Mouse (Mus musculus): Measurements from ENCODE around the gene Foxn2. TPM values are rescaled to one million over a fixed set of nuclear protein-coding genes. Genes with fewer than 3 reads are reported as not detected.
"Not testable (repeated sequence)": the region's sequence is repeated elsewhere in the genome, so short reads cannot be mapped to it uniquely, and the experiment has no call there.

The Foxn2 gene
- polyA plus RNA-seq, 1 experiment = 6.7 TPM

DNA sequence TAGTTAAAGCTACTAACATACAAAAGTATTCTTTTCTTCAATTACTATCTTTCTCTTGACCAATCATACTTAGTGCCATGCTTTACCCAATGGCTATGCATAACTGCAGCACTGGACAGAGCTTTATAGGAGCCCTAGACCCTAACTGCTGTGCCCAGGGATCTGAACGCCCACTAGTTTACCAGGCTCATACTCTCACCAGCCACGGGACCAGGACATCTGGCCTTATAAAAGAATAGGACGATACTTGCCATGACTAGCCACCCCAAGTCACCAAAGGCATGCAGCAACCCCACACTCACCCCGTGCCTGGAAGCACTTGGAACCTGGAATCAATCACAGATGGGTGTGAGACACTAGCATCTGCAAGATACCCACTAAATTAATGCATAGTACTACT is 20.1 kb upstream of the Foxn2 start:
- no peak for TF ChIP-seq POLR2A (IDR thresholded peaks at IDR 0.05; ENCODE audit: borderline replicate concordance, extremely low read depth, insufficient read depth, insufficient read length, poor library complexity, severe bottlenecking)
- TF ChIP-seq CTCF (IDR thresholded peaks at IDR 0.05; ENCODE audit: borderline replicate concordance, extremely low read depth, insufficient read depth, insufficient read length) = no peak
- DNase-seq (ENCODE audit: low read depth) = no peak

DNA sequence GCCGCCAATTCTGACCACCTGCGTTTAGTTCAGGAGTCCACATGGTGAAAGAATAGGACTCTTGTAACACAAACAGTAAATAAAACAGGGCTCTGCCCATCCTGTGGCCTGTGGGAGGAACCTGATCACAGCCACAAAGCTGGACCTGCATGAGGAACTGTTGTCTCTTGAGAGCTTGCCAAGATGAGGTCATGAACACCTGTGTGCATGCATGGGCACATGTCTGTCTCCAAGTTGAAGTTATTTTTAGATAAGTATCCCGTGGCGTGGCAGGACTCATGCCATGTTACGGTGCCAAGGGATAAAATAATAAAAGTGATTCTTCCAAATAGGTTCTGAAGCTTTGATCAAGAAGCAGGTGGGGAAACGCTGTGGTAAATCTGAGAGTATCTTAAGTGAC is 19.3 kb upstream of the Foxn2 start:
- no peak for DNase-seq (ENCODE audit: low read depth)
- TF ChIP-seq CTCF (IDR thresholded peaks at IDR 0.05; ENCODE audit: borderline replicate concordance, extremely low read depth, insufficient read depth, insufficient read length) (no peak), POLR2A (IDR thresholded peaks at IDR 0.05; ENCODE audit: borderline replicate concordance, extremely low read depth, insufficient read depth, insufficient read length, poor library complexity, severe bottlenecking) (no peak)

DNA sequence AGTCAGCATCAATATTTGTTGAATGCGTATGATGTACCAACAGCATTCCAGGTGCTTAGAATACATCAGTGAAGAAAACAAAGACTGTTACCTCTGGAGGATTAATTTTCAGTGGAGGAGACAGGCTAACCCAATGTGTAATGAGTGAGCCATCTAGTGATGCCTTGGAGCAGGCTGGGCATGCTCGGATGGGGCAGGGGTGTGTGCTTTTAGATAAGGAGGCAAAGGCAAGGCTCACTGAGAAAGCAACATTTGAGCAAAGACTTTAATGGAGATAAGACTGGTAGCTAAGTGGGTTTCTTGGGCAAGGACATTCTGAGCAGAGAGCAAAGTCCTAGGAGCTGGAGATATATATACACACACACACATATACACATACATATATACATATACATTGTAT is 9.8 kb upstream of the Foxn2 start:
- DNase-seq (ENCODE audit: low read depth) = no peak
- TF ChIP-seq CTCF (IDR thresholded peaks at IDR 0.05; ENCODE audit: borderline replicate concordance, extremely low read depth, insufficient read depth, insufficient read length) = no peak
- no peak for TF ChIP-seq POLR2A (IDR thresholded peaks at IDR 0.05; ENCODE audit: borderline replicate concordance, extremely low read depth, insufficient read depth, insufficient read length, poor library complexity, severe bottlenecking)

DNA sequence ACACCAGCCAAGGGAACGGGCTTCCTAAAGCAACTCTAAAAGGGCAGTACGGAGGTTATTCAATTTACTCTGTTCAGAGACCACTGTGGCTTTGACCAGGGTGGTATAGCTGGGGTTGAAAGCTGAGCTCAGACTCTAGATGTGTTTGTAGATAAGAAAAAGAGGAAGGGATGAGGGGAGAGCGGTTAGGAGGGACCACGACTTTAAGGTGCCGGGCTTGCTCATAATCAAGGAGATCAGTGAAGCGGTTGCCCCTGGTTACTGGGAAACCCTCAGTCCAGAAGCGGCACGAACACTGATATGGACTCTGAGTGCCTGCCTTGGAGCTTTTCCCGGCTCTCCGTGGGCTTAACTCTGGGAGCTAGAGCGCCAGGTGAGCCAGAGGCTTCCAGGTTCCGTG is 9.0 kb upstream of the Foxn2 start:
- TF ChIP-seq POLR2A (IDR thresholded peaks at IDR 0.05; ENCODE audit: borderline replicate concordance, extremely low read depth, insufficient read depth, insufficient read length, poor library complexity, severe bottlenecking) = no peak
- no peak for TF ChIP-seq CTCF (IDR thresholded peaks at IDR 0.05; ENCODE audit: borderline replicate concordance, extremely low read depth, insufficient read depth, insufficient read length)
- DNase-seq (ENCODE audit: low read depth) = no peak

DNA sequence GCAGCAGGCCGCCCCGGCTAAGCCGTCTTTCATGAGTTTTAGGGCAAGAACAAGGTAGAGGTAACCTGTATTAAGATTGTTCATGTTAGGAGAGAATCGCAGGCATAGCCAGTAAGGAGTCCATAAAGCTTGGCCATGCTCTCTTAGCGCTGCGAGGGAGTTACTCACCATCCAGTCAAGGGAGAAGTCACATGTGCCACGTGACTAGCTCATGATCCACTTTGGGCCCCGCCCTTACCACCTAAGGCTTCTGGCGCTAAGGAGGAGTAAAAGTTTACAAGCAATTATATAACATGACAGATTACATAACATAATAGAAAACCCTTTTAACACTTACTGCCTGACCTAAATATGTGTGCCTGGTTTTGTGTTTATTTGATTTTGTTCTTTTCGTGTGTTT is 8.5 kb upstream of the Foxn2 start:
- no peak for DNase-seq (ENCODE audit: low read depth)
- TF ChIP-seq POLR2A (IDR thresholded peaks at IDR 0.05; ENCODE audit: borderline replicate concordance, extremely low read depth, insufficient read depth, insufficient read length, poor library complexity, severe bottlenecking) (no peak), CTCF (IDR thresholded peaks at IDR 0.05; ENCODE audit: borderline replicate concordance, extremely low read depth, insufficient read depth, insufficient read length) (no peak)

DNA sequence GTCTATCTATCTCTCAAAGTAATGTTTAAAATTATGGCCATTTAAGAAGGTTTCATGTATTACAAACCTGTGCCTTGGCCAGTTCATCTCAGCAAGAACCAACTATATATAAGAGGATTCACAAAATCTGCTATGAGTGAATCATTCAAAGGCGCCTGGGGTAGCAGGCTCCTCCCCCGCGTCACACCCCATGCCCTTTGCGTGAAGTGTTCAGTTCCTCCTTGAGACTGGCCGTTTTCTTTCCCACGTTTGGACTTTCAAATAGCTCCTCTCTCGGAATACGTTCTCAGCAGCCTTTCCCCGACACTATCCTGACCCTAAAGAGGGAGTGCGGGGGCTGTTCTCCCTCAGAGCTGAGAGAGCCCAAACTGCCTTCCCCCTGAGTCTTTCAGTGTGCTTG is 5.2 kb upstream of the Foxn2 start:
- TF ChIP-seq POLR2A (IDR thresholded peaks at IDR 0.05; ENCODE audit: borderline replicate concordance, extremely low read depth, insufficient read depth, insufficient read length, poor library complexity, severe bottlenecking) (no peak), CTCF (IDR thresholded peaks at IDR 0.05; ENCODE audit: borderline replicate concordance, extremely low read depth, insufficient read depth, insufficient read length) (no peak)

DNA sequence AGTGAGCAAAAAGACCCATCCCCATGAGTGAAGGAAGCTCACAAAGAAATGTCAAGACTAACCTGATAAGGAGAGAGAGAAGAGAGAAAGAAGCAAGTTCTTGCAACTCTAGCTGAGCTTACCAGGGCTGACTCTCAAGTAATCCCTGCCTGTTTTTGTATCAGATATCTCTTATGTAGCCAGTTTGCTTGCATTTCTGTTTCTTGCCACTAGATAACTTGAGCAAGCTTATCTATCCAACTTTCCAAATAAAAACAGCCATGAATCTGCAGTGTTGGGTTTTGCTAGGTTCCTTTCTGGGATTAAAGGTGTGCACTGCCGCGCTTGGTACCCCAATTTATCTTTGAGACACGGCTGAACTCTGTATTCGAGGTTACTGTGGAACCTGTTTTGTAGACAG is 4.2 kb upstream of the Foxn2 start:
- DNase-seq (ENCODE audit: low read depth) = no peak
- TF ChIP-seq CTCF (IDR thresholded peaks at IDR 0.05; ENCODE audit: borderline replicate concordance, extremely low read depth, insufficient read depth, insufficient read length) (no peak), POLR2A (IDR thresholded peaks at IDR 0.05; ENCODE audit: borderline replicate concordance, extremely low read depth, insufficient read depth, insufficient read length, poor library complexity, severe bottlenecking) (no peak)

More for the DNA sequence above, 5.2 kb upstream of the Foxn2 start:
- no peak for DNase-seq (ENCODE audit: low read depth)

DNA sequence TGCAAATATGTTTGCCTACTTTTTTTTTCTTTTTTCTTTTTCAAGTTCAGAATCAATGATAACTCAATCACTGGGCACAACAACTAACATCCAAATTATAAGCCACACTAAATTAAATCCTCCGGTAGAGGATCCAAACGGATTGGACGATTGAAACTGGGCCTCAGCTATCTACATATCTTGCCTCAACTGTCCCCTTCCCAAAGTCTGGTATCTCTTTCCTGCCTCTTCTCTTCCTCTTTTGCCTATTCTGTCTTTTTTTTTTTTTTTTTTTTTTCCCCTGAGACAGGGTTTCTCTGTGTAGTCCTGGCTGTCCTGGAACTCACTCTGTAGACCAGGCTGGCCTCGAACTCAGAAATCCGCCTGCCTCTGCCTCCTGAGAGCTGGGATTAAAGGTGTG is 3.8 kb upstream of the Foxn2 start:
- not testable (repeated sequence) for DNase-seq (ENCODE audit: low read depth)

DNA sequence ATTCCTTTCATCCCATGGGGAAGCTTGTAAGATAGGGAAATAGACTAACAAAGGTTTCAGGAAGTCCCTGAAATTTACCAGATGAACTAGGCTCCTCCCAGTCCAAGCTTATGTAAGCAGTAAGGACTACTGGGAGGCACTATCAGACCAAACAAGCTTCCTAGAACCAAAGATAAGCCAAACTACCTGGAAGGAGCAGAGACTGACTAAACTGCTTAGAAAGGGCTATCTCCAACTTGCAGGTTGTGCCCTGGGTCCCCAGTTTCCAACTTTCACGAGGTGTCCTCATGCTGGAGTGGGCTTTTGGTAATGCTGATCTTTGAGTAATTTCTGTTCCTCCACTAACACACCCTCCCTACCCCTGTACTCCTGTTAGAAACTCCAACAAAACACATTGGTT is 3.1 kb upstream of the Foxn2 start:
- no peak for DNase-seq (ENCODE audit: low read depth)
- no peak for TF ChIP-seq CTCF (IDR thresholded peaks at IDR 0.05; ENCODE audit: borderline replicate concordance, extremely low read depth, insufficient read depth, insufficient read length)
- no peak for TF ChIP-seq POLR2A (IDR thresholded peaks at IDR 0.05; ENCODE audit: borderline replicate concordance, extremely low read depth, insufficient read depth, insufficient read length, poor library complexity, severe bottlenecking)

DNA sequence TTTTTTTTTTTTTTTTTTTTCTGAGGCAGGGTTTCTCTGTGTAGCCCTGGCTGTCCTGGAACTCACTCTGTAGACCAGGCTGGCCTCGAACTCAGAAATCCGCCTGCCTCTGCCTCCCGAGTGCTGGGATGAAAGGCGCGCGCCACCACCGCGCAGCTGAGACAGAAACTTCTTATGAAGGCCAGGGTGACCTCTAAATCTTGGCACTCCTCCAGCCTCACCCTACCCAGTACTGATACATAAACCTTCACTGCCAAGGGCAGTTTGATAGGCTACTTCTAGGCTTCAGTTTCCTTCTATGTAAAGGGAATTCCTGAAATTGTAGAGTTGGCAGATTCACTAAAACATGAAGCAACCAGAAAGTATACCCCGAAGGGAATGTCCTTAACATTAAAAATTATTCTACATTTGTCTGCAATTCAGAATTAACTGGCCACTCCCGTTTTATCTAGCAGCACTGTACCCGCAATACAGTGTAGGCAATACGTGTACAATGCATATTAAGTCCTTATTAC is 918 bp upstream of the Foxn2 start:
- DNase-seq (ENCODE audit: low read depth) = peak; percentile 35
- TF ChIP-seq CTCF (IDR thresholded peaks at IDR 0.05; ENCODE audit: borderline replicate concordance, extremely low read depth, insufficient read depth, insufficient read length) = no peak
- no peak for TF ChIP-seq POLR2A (IDR thresholded peaks at IDR 0.05; ENCODE audit: borderline replicate concordance, extremely low read depth, insufficient read depth, insufficient read length, poor library complexity, severe bottlenecking)

DNA sequence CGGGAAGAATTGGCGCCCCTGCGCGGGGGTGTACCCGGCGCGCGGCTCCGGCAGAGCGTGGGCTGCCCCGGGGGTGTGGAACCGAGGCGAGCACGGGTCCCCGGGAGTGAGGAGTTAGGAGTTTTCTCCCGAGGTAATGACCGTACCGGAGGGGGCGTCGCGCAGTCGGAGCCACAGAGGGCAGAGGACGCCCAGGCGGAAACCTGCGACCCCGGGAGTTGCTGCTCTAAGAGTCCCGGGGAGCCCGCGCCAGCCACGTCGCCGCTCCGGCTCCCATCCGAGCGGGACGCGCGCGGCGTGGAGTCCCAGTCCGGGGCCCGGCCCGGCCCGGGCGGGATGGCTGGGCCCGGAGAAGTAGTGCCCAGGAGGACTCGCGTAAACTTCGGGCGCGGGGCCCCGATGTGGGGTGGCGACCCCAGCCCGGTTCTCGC is 505 bp downstream of the Foxn2 start:
- DNase-seq (ENCODE audit: low read depth) = peak; percentile 51

DNA sequence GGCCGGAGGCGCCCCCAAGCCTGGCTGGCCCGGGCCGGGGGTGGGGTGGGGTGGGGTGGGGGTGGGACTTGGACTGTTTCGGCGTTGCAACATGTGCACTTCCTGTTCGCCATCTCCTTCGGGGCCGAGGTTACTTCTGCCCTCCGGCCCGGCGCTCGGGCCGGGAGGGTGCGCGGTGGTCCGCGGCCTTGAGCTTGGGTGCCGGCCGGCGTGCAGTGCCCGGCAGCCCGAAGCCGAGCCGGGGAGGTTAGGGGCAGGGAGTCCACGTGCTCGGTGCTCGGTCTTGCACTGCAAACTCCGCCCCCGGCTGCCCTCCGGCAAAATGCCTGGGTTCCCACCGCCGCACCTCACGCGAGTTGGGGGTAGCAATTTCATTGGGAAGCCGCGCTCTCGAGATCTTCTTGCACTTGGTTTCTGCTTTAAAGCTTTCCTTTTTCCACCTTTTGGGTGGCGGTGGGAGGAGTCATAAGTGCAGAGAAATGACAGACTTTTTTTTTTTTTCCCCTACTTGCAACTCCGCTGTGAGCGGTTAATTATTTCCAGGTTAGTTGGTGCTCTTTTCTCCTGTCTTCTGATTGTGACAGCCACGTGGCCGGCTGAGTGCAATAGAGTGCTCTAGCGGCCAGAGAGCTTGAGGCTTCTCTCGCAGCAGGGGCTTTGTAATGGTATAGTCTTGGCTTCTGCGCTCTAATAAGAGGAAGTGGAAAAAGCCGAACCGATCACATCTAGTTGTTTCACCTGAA is 1.1 kb downstream of the Foxn2 start:
- TF ChIP-seq POLR2A (IDR thresholded peaks at IDR 0.05; ENCODE audit: borderline replicate concordance, extremely low read depth, insufficient read depth, insufficient read length, poor library complexity, severe bottlenecking) = no peak
- no peak for TF ChIP-seq CTCF (IDR thresholded peaks at IDR 0.05; ENCODE audit: borderline replicate concordance, extremely low read depth, insufficient read depth, insufficient read length)
- DNase-seq (ENCODE audit: low read depth) = peak; percentile 89

More for the DNA sequence above, 505 bp downstream of the Foxn2 start:
- TF ChIP-seq CTCF (IDR thresholded peaks at IDR 0.05; ENCODE audit: borderline replicate concordance, extremely low read depth, insufficient read depth, insufficient read length) (no peak), POLR2A (IDR thresholded peaks at IDR 0.05; ENCODE audit: borderline replicate concordance, extremely low read depth, insufficient read depth, insufficient read length, poor library complexity, severe bottlenecking) (no peak)

Measured in brain, embryonic 14.5 days (tissue).